Comparison of ENCODE assay signal across 17 mouse cellular contexts in genomic region chr15:23367712-23368111, GRCm38 (mm10).
"Had no signal": no experiment of that assay in that cellular context is flagged by ENCODE, and none has a peak within 500 bp of the region (broad histone marks: within the 10 kb centered on the region; RNA-seq: fewer than 3 reads in every experiment).

No protein-coding gene starts in this region.

- H3K9me3 ChIP-seq: neural tube, embryonic 12.5 days; neural tube, embryonic 13.5 days; neural tube, embryonic 15.5 days; stomach, embryonic 15.5 days had no signal

- H3K27ac ChIP-seq: neural tube, embryonic 12.5 days; neural tube, embryonic 13.5 days; neural tube, embryonic 15.5 days; stomach, embryonic 15.5 days; stomach, postnatal 0 days had no signal

- H3K4me2 ChIP-seq: neural tube, embryonic 12.5 days; neural tube, embryonic 13.5 days; neural tube, embryonic 15.5 days; stomach, embryonic 15.5 days had no signal

- H3K4me3 ChIP-seq: neural tube, embryonic 12.5 days; neural tube, embryonic 13.5 days; neural tube, embryonic 15.5 days; stomach, embryonic 15.5 days had no signal

- H3K27me3 ChIP-seq: neural tube, embryonic 12.5 days; neural tube, embryonic 13.5 days; neural tube, embryonic 15.5 days; stomach, embryonic 15.5 days had no signal

- H3K4me1 ChIP-seq: neural tube, embryonic 12.5 days; neural tube, embryonic 13.5 days; neural tube, embryonic 15.5 days; stomach, embryonic 15.5 days had no signal

- H3K36me3 ChIP-seq: neural tube, embryonic 12.5 days; neural tube, embryonic 13.5 days; neural tube, embryonic 15.5 days; stomach, embryonic 15.5 days had no signal

- DNase-seq: retina, postnatal 1 day; right cerebral cortex, adult 18-20 months; right cerebral cortex, postnatal 14 days; right cerebral cortex, postnatal 25 days; right cerebral cortex, postnatal 4 days; spleen, adult 18-20 months; thymus, adult 18-20 months; thymus, adult 2 months; thymus, postnatal 14 days; thymus, postnatal 25 days; thymus, postnatal 36 days; thymus, postnatal 4 days had no signal

- H3K9ac ChIP-seq: neural tube, embryonic 12.5 days; neural tube, embryonic 13.5 days; neural tube, embryonic 15.5 days; stomach, embryonic 15.5 days had no signal
